Mouse (Mus musculus) midbrain, embryonic 16.5 days (tissue): ENCODE measurements at regions not wholly inside any gene's neighbourhood (a gene's known extent, or its start where the extent isn't known, plus 50 kb on each side); places are given as distances from the start of the nearest gene placed in this dataset.

Source experiments
- ATAC-seq: fragments of 200-750 bp; cut with Nextera tagmentation; 2 replicates; pipeline ENCODE4 v1.8.0; 2017; ENCODE audit warnings: moderate TSS enrichment
- H3K27ac ChIP-seq: fragments of 300-500 bp; sonication (generic); 2 replicates; pipeline ENCODE4 v1.5.1; 2014; ENCODE audit warnings: mild to moderate bottlenecking, low read length, mixed read lengths
- H3K27me3 ChIP-seq: fragments of 300-500 bp; sonication (generic); 2 replicates; pipeline ENCODE4 v1.6.1; 2014; ENCODE audit warnings: low read depth, low read length, mixed read lengths; ENCODE audit not compliant: control insufficient read depth, insufficient read depth
- H3K36me3 ChIP-seq: fragments of 300-500 bp; sonication (generic); 2 replicates; pipeline ENCODE4 v1.6.1; 2014; ENCODE audit warnings: mild to moderate bottlenecking, low read length, moderate library complexity, mixed read lengths; ENCODE audit not compliant: control insufficient read depth, insufficient read depth
- H3K4me1 ChIP-seq: fragments of 300-500 bp; sonication (generic); 2 replicates; pipeline ENCODE4 v1.6.1; 2014; ENCODE audit warnings: mild to moderate bottlenecking, low read length, mixed read lengths; ENCODE audit not compliant: control insufficient read depth, insufficient read depth
- H3K4me2 ChIP-seq: fragments of 300-500 bp; sonication (generic); 2 replicates; pipeline ENCODE4 v1.6.1; 2014; ENCODE audit warnings: mild to moderate bottlenecking, low read length, mixed read lengths
- H3K4me3 ChIP-seq: fragments of 300-500 bp; sonication (generic); 2 replicates; pipeline ENCODE4 v1.5.1; 2014; ENCODE audit warnings: low read depth, mild to moderate bottlenecking, low read length, moderate library complexity, mixed read lengths
- H3K9ac ChIP-seq: fragments of 300-500 bp; sonication (generic); 2 replicates; pipeline ENCODE4 v1.6.1; 2014; ENCODE audit warnings: low read depth, low read length, mixed read lengths
- H3K9me3 ChIP-seq: fragments of 300-500 bp; sonication (generic); replicated peaks from 2 replicates; pipeline ENCODE4 v1.6.1; 2014; ENCODE audit warnings: mild to moderate bottlenecking, low read length, mixed read lengths; ENCODE audit not compliant: control insufficient read depth, poor library complexity, severe bottlenecking
- WGBS: fragments of 180-500 bp; shearing (Covaris S2); extraction: QIAGEN DNeasy Blood & Tissue Kit; methylation state at CpG from one replicate; pipeline ENCODE4 v1.1.7; 2014; 5-methylcytosine and 5-hydroxymethylcytosine counted together

DNA sequence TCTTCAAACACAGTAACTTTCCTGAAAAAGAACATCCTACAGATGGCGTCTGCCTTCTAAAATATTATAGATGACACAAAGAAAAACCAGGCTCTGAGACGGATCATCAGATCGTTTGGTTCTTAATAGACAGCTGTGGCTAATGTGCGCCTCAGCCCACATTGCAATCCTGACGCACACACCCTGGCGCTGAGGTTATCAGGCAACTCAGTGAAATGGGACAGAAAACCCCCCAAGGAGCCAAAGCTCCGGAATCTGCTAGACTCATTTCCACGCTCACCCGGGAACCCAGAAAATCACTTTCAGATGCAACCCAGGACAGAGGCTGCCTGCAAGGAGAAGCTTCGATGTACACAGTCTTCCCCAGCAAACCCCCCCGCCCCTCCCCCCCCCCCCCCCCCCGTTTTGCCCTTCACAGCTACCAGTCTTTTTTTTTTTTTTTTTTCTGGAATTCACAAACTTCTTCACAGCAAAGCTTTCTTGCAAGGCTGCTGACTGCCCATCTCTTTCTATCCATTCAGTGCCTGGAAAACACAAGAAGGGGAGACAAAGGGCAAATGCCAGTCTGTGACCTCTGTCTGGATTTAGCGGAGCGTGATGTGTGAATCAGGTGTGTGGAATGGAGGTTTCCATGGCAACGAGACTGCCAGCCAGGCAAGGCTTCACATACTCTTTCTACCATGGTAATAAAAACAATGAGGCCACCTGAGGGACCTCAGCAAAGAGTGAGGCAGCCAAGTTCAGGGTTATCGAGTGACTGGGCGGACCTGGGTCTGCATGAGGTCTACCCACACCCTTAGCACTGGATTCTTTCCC, 286.9 kb downstream of the Gm11361 start:
- peak overlapping the region; percentile 47 for H3K4me2 ChIP-seq
- 9% methylated on average over 15 of the region's 17 CpGs for WGBS
- H3K27ac ChIP-seq: peak overlapping the region; percentile 82
- H3K9ac ChIP-seq: peak overlapping the region; percentile 49
- H3K4me3 ChIP-seq: peak overlapping the region; percentile 21
- no peaks in the 10 kb centered on the region for H3K27me3 ChIP-seq
- no peaks in the 10 kb centered on the region for H3K9me3 ChIP-seq
- peaks cover 19% of the 10 kb centered on the region for H3K4me1 ChIP-seq
- peak; percentile 80 for ATAC-seq
- no peaks in the 10 kb centered on the region for H3K36me3 ChIP-seq

DNA sequence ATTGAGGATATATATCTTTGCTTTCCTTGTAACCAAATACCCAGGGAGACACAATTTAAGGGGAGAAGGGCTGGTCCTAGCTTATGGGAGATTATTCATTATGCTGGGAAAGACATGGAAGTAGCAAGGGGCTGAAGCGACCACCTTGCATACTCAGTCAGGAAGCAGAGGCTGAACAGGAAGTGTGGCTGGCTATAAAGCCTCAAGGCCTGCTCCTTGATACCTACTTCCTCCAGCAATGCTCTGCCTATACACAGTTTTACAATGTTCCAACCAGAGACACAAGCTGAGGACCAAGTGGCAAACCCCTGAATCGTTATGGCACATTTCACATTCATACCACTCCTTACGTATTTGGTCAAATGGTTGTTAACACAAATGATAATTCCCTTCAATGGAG, 284.3 kb downstream of the Gm11361 start:
- Histone ChIP-seq H3K27ac (no peak overlapping the region), H3K4me3 (no peak overlapping the region), H3K27me3 (no peaks in the 10 kb centered on the region), H3K9me3 (0 out of 2 replicates have a peak, but pooled peaks cover 2% of the 10 kb centered on the region), H3K36me3 (no peaks in the 10 kb centered on the region), H3K4me1 (peaks cover 19% of the 10 kb centered on the region), H3K9ac (no peak overlapping the region), H3K4me2 (no peak overlapping the region)
- 94% methylated on average over 3 of the region's 3 CpGs for WGBS
- no peak for ATAC-seq

DNA sequence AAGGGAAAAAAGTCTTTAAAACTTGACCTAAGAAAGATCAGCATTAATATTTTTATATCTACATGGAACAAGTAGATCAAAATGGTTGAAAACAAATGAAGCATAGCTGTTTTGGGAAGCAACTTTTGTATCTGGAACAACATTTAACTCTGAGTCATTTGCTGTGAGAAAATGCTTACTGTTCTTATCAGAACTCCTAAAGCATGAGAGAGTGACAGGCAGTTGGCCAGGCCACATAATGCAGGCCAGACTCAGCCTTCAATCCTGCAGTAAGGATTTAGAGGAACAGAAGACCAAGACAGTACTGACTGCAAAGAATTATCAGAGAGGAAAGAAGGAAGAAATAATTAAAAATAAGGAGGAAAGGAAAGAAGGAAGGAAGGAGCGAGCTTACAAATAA, 275.8 kb downstream of the Gm11361 start:
- H3K27ac ChIP-seq: no peak overlapping the region
- H3K27me3 ChIP-seq: no peaks in the 10 kb centered on the region
- H3K9ac ChIP-seq: no peak overlapping the region
- H3K4me2 ChIP-seq: no peak overlapping the region
- WGBS: 97% methylated on average over 1 of the region's 1 CpGs
- no peaks in the 10 kb centered on the region for H3K36me3 ChIP-seq
- H3K9me3 ChIP-seq: no peaks in the 10 kb centered on the region
- H3K4me1 ChIP-seq: no peaks in the 10 kb centered on the region
- no peak overlapping the region for H3K4me3 ChIP-seq
- ATAC-seq: no peak

DNA sequence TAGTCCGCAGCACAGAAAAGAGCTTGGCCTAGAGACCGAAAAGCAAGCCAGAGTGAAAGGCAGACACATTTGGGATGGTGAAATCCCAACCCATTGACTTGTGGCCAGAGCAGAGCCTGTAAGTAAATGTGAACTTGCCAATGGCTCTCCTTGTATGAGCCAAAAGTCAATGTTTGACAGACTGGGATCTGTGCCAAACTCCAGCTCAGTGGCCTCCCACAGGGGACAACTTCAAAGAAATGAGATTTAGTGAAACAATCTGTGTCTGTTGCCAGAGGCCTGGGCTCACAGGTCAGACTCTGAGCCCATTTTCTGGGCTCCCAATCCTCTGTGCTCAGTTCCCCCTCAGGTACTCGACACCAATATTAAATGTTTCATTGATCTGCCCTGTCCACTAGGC, 274.9 kb downstream of the Gm11361 start:
- peak; percentile 62 for ATAC-seq
- H3K27ac ChIP-seq: no peak overlapping the region
- H3K4me3 ChIP-seq: no peak overlapping the region
- WGBS: 70% methylated on average over 3 of the region's 3 CpGs
- no peaks in the 10 kb centered on the region for H3K36me3 ChIP-seq
- no peaks in the 10 kb centered on the region for H3K27me3 ChIP-seq
- no peaks in the 10 kb centered on the region for H3K9me3 ChIP-seq
- no peak overlapping the region for H3K9ac ChIP-seq
- H3K4me1 ChIP-seq: no peaks in the 10 kb centered on the region
- H3K4me2 ChIP-seq: no peak overlapping the region

DNA sequence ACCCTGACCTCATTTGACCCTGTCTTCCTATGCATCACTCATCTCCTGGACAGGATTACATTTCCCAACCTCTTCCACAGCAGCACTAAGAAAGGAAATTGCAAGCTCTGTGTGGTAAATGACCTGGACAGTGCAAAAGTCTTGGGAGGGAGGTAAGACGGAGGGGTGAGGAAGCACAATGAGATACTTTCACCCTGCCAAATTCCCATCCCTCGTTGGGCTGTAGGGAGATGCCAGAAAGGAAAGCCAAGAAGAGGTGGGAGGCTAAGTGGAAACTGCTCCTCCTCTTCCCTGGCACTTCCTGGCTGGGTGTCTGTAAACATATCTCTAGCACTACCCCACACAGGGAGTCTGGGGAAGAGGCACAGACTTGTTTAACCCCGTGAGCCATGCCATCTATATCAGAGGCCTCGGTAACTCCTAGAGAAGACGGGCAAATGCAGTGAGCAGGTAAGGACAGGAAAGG, 274.2 kb downstream of the Gm11361 start:
- ATAC-seq: no peak
- 91% methylated on average over 5 of the region's 5 CpGs for WGBS
- Histone ChIP-seq H3K4me1 (no peaks in the 10 kb centered on the region), H3K27me3 (no peaks in the 10 kb centered on the region), H3K36me3 (no peaks in the 10 kb centered on the region), H3K9ac (no peak overlapping the region), H3K9me3 (no peaks in the 10 kb centered on the region), H3K4me3 (no peak overlapping the region), H3K4me2 (no peak overlapping the region), H3K27ac (no peak overlapping the region)

DNA sequence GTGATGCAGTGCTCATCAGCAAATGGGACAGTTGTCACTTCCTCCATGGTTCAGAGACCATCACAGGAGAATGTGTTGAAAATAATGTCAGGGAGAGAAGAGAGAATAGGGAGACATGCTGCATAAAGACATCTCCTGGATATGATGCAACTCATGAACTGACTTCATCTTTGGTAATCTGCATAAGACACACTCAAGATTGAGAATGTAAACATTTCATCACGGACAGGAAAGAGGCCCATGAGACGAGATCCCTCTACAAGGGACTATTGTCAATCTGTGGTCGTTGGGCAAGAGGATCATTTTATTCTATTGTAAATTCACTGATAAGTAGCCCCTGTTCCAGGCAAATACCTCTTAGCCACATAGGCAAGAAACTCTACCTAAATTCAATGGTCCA, 273.6 kb downstream of the Gm11361 start:
- Histone ChIP-seq H3K27ac (no peak overlapping the region), H3K9me3 (no peaks in the 10 kb centered on the region), H3K36me3 (no peaks in the 10 kb centered on the region), H3K4me3 (no peak overlapping the region), H3K4me1 (no peaks in the 10 kb centered on the region), H3K27me3 (no peaks in the 10 kb centered on the region), H3K9ac (no peak overlapping the region), H3K4me2 (no peak overlapping the region)
- ATAC-seq: no peak
- 95% methylated on average over 3 of the region's 3 CpGs for WGBS

DNA sequence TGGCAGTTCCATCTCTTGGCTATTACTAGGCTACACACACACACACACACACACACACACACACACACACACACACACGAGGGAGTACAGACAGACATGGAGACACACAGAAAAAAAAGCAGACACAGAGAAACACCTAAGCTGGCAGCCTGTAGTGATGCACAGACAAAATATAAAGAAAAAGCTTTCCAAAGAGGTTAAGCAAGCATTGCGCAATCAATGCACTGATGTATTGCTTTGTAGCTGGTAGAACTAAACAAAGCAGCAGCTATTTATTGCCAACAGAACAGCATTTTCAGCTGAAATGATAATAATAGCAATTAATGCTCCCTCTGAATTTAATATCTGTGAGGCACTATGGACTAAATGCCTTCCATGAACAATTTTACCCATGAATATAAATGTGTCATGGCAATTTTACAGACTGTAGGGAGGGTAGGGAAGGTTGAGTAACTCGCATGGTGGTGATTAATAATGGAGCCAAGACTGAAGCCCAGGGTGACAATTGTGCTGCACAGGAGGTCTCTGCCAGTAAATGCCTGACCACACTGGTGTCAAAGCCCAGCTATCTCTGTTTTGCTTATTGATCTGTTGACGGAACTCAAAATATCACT, 271.7 kb downstream of the Gm11361 start:
- Histone ChIP-seq H3K36me3 (no peaks in the 10 kb centered on the region), H3K4me1 (no peaks in the 10 kb centered on the region), H3K4me2 (no peak overlapping the region), H3K27me3 (no peaks in the 10 kb centered on the region), H3K9ac (no peak overlapping the region), H3K9me3 (no peaks in the 10 kb centered on the region), H3K27ac (no peak overlapping the region), H3K4me3 (no peak overlapping the region)
- WGBS: 71% methylated on average over 4 of the region's 4 CpGs
- no peak for ATAC-seq

DNA sequence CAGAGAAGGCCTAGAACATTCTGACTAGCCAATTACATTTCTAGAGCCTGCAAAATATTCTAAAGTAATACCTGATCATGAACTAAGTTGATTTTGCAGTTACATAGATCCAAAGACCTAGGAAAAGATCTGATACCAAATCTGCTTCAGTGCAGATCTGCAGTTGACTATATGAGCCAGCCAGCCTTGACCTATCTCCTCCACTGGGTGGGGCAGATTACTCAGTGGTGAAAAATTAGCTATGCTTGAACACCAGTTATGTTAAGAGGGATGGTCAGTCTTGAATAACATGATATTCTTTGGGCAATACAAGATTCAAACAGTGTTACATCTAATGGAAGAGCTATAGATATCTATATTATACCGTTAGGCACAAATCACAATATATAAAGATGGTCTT, 269.0 kb downstream of the Gm11361 start:
- Histone ChIP-seq H3K4me3 (no peak overlapping the region), H3K27me3 (no peaks in the 10 kb centered on the region), H3K4me2 (no peak overlapping the region), H3K4me1 (no peaks in the 10 kb centered on the region), H3K9me3 (no peaks in the 10 kb centered on the region), H3K36me3 (no peaks in the 10 kb centered on the region), H3K9ac (no peak overlapping the region), H3K27ac (no peak overlapping the region)
- 96% methylated on average over 1 of the region's 1 CpGs for WGBS
- ATAC-seq: no peak

DNA sequence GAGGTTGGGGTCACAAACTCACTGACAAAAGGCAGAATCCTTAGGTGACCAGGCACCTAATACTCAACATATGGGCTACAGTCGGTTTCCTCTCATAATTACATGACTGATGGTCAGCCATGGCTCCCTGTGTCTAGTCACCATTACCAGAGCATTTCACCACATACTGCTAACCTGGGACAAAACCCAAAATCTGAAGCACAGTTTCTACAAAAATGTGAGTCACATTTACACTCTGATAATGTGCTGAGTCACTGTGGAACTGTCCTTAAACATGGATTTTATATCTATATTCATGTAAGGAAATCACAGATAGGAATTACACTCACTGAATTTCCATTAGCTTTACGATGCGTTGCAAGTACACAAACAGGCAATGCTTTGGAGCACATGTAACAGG, 267.1 kb downstream of the Gm11361 start:
- H3K9ac ChIP-seq: no peak overlapping the region
- no peak overlapping the region for H3K4me3 ChIP-seq
- no peaks in the 10 kb centered on the region for H3K27me3 ChIP-seq
- no peaks in the 10 kb centered on the region for H3K36me3 ChIP-seq
- no peak overlapping the region for H3K27ac ChIP-seq
- WGBS: 93% methylated on average over 3 of the region's 3 CpGs
- no peaks in the 10 kb centered on the region for H3K9me3 ChIP-seq
- no peak for ATAC-seq
- no peaks in the 10 kb centered on the region for H3K4me1 ChIP-seq
- no peak overlapping the region for H3K4me2 ChIP-seq
